Mouse (Mus musculus): Measurements from ENCODE around the gene 1810049J17Rik. TPM values are rescaled to one million over a fixed set of nuclear protein-coding genes. Genes with fewer than 3 reads are reported as not detected.

Gene 1810049J17Rik
- polyA plus RNA-seq, 1 experiment from 2014 or later = not detected

DNA sequence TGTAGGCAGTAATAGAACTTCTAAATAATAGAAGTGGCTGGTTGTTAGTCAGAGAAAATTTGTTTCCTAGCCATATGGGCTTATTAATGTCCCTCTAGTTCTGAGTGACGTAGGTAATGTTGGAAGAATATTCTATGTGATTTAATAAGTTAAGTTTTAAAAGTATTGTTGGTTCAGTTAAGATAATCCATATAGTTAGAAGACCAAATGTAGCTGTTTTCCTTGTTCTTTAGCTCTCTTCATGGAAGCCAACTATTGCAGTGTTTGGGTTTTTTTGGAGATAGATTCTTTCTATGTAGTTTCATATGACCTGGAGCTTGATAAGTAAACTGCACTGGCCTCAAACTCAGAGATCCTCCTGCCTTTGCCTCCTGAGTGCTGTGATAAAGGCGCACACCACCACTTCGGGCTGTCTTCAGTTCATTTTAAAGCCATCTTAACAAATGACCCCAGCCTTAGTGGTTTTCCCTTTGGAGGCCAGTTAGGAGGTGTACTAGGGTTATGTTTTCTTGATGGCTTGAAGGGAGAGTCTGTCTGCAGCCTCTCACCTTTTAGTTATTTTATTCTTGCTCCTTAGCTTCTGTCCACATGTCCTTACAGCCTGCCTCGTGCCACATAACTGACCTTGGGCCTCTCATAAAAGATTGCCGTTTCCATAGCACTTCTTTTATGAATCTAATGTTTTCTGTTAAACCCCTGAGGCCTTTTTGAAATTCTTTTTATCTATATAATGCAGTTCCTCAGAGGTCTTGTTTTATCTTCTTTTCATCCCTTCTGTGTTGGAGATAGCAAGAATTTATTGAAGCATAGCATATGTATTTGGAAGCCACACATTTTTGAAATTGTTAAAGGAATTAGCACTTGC, 19.1 kb upstream of the 1810049J17Rik start:
- DNase-seq (ENCODE audit: low spot score) = no peak
- WGBS = 69% methylated on average over 5 of the region's 5 CpGs
- Histone ChIP-seq H3K36me3 (replicated peaks) (peaks cover 45% of the 10 kb centered on the region), H3K9me3 (no peaks in the 10 kb centered on the region), H3K27ac (replicated peaks) (no peak overlapping the region), H3K27me3 (replicated peaks; ENCODE audit: low read depth, poor library complexity, severe bottlenecking) (no peaks in the 10 kb centered on the region), H3K4me3 (no peak overlapping the region), H3K4me1 (peaks cover 9% of the 10 kb centered on the region)

DNA sequence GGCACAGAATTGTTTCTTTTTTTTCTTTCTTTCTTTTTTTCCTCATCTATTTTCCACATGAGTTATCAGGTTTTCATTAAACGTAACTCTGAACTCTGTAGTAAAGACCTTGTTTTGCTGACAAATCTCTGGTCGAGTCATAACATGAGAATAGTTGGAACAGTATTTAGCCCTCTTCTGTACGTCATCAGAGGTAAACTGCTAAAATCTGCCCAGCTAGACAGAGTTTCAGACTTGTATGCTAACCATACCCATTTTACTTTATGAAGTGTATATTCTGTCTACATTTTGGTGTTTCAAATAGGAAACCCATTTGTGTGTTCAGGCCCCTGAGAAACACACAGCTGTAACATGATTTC, 16.1 kb upstream of the 1810049J17Rik start:
- H3K4me3 ChIP-seq = no peak overlapping the region
- 94% methylated on average over 3 of the region's 3 CpGs for WGBS
- no peaks in the 10 kb centered on the region for H3K27me3 ChIP-seq (replicated peaks; ENCODE audit: low read depth, poor library complexity, severe bottlenecking)
- no peak for DNase-seq (ENCODE audit: low spot score)
- no peak overlapping the region for H3K27ac ChIP-seq (replicated peaks)
- H3K4me1 ChIP-seq = peaks cover 9% of the 10 kb centered on the region
- H3K9me3 ChIP-seq = no peaks in the 10 kb centered on the region
- H3K36me3 ChIP-seq (replicated peaks) = peaks cover 15% of the 10 kb centered on the region

DNA sequence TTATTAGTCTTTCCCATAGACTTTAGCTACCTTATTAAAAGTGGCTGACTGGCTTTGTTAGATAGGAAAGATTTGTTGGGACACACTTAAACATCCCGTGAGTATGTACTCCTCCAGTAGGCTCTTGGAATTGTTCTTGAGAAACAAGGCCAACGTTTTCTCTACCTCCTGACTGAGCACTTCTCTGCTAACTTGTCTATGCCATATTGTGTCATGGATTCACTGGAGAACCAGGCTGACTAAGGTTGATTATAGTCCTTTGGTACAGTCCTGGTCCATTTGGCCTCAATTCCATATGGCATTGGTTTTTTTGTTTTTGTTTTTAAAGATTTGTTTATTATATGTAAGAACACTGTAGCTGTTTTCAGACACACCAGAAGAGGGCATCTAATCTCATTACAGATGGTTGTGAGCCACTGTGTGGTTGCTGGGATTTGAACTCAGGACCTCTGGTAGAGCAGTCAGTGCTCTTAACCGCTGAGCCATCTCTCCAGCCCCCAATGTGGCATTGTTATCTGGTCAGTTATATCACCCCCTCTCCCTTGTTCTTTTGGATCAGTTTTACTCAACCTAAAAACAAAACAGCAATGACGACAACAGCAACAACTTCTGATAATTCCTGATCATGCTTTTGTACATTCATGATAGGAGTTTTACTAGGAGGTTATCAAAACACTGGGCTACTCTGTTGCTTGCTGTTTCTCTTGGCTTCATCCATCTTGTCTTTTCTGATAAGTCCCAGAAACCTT, 15.5 kb upstream of the 1810049J17Rik start:
- Histone ChIP-seq H3K27me3 (replicated peaks; ENCODE audit: low read depth, poor library complexity, severe bottlenecking) (no peaks in the 10 kb centered on the region), H3K36me3 (replicated peaks) (peaks cover 10% of the 10 kb centered on the region), H3K4me1 (peaks cover 9% of the 10 kb centered on the region), H3K4me3 (no peak overlapping the region), H3K27ac (replicated peaks) (no peak overlapping the region), H3K9me3 (no peaks in the 10 kb centered on the region)
- DNase-seq (ENCODE audit: low spot score) = no peak
- WGBS = 90% methylated on average over 4 of the region's 4 CpGs

DNA sequence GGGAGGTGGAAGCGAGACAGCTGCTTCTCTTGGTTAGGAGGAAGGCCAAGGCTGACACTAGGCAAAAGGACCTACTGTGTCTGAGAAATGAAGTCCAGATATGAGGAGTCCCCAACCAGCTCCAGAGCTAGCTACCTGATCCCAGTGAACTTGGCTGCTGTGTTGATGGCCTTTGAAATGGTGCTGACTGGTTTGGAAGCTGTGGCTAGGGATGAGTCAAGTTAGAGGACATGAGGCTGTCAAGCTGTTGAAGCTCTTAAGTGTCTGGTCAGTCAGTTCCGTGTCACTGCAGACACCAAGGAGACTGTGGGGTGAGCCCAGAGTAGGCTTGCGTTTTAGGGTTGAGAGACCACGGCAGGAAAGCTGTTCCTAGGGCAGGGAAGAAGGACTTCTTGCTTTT, 12.7 kb upstream of the 1810049J17Rik start:
- no peaks in the 10 kb centered on the region for H3K36me3 ChIP-seq (replicated peaks)
- no peak for DNase-seq (ENCODE audit: low spot score)
- H3K9me3 ChIP-seq = no peaks in the 10 kb centered on the region
- H3K4me1 ChIP-seq = no peaks in the 10 kb centered on the region
- no peaks in the 10 kb centered on the region for H3K27me3 ChIP-seq (replicated peaks; ENCODE audit: low read depth, poor library complexity, severe bottlenecking)
- H3K27ac ChIP-seq (replicated peaks) = no peak overlapping the region
- WGBS = 86% methylated on average over 4 of the region's 4 CpGs
- no peak overlapping the region for H3K4me3 ChIP-seq

DNA sequence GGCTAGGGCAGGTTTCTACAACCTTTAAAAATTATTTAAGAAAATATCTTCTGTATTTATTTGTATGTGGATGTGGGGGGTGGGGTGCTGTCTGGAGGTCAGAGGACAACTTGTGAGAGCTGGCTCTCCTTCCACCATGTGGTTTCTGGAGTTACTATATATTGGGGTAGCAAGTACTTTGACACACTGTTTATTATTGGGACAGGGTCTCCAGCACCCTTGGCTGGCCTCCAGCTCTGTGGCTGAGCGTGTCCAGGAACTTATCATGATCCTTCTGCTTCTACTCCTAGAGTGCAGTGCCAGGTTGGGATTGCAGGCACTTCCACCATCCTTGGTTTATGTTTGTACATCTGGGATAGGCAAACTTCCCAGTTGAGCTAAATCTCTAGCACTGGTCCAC, 9.6 kb upstream of the 1810049J17Rik start:
- Histone ChIP-seq H3K9me3 (no peaks in the 10 kb centered on the region), H3K36me3 (replicated peaks) (peaks cover 10% of the 10 kb centered on the region), H3K4me3 (no peak overlapping the region), H3K4me1 (no peaks in the 10 kb centered on the region), H3K27me3 (replicated peaks; ENCODE audit: low read depth, poor library complexity, severe bottlenecking) (no peaks in the 10 kb centered on the region), H3K27ac (replicated peaks) (no peak overlapping the region)
- 86% methylated on average over 1 of the region's 1 CpGs for WGBS
- DNase-seq (ENCODE audit: low spot score) = no peak

DNA sequence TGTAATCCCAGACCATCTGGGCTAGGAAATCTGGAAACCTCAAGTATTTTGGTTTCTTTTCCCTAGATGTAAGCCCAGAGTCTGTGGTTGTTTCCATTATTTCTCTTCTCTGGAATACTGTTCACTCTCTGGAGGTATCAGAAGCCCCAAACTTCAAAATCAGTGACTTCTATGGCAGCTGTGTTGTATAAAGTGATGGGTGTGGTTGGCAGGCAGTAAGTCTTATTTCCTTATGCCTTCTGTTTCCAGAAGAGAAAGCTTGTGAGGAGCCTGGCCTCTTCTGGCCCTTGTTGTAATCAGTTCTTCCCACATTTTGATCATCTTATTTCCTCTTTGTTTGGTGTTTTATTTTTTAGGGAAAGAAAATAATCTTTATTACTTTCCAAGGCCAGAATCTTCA, 9.2 kb upstream of the 1810049J17Rik start:
- peaks cover 14% of the 10 kb centered on the region for H3K36me3 ChIP-seq (replicated peaks)
- H3K27me3 ChIP-seq (replicated peaks; ENCODE audit: low read depth, poor library complexity, severe bottlenecking) = no peaks in the 10 kb centered on the region
- no peaks in the 10 kb centered on the region for H3K9me3 ChIP-seq
- H3K4me3 ChIP-seq = no peak overlapping the region
- DNase-seq (ENCODE audit: low spot score) = no peak
- no peak overlapping the region for H3K27ac ChIP-seq (replicated peaks)
- 0 out of 2 replicates have a peak, but pooled peaks cover 3% of the 10 kb centered on the region for H3K4me1 ChIP-seq

DNA sequence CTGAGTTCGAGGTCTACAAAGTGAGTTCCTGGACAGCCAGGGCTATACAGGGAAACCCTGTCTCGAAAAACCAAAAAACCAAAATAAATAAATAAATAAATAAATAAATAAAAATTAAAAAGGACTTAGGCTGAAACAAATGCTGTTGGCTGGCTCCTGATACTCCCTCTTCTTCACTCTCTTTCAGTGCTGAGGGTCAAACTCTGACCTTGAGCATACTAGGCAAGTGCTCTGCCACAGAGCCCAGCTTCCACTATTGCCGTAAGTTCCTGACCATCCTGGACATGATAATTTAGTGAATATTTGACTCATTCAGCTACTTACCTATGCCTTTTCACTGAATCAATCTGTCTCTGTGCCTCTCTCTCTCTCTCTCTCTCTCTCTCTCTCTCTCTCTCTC, 8.7 kb upstream of the 1810049J17Rik start:
- Histone ChIP-seq H3K27ac (replicated peaks) (no peak overlapping the region), H3K36me3 (replicated peaks) (peaks cover 19% of the 10 kb centered on the region), H3K4me1 (0 out of 2 replicates have a peak, but pooled peaks cover 3% of the 10 kb centered on the region), H3K9me3 (no peaks in the 10 kb centered on the region), H3K4me3 (no peak overlapping the region), H3K27me3 (replicated peaks; ENCODE audit: low read depth, poor library complexity, severe bottlenecking) (no peaks in the 10 kb centered on the region)
- WGBS = 92% methylated on average over 3 of the region's 3 CpGs
- no peak for DNase-seq (ENCODE audit: low spot score)

DNA sequence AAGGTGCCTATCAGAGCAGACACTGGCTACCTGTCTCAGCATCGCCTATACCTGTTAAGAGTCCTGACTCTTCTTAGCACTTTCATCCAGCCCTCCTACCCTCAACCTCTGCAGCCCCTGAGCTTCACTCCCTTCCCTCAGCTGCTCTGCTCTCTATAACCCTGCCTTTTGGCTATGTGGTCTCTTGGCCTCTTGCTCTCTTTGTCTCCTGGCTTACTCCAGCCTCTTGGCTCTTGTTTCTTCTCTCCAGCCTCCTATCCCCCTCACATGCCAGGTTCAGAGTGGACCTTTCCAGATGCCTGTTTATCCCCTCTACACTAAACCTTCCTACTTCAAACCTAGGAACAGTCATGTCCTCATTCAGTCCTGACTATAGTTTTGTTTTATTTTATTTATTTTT, 2.6 kb upstream of the 1810049J17Rik start:
- H3K4me3 ChIP-seq = 0 out of 2 replicates have a peak overlapping the region, but pooled peaks have one; percentile 17
- H3K27me3 ChIP-seq (replicated peaks; ENCODE audit: low read depth, poor library complexity, severe bottlenecking) = peaks cover 8% of the 10 kb centered on the region
- peaks cover 20% of the 10 kb centered on the region for H3K4me1 ChIP-seq
- 87% methylated on average over 1 of the region's 1 CpGs for WGBS
- DNase-seq (ENCODE audit: low spot score) = no peak
- no peak overlapping the region for H3K27ac ChIP-seq (replicated peaks)
- no peaks in the 10 kb centered on the region for H3K9me3 ChIP-seq
- H3K36me3 ChIP-seq (replicated peaks) = peaks cover 28% of the 10 kb centered on the region

DNA sequence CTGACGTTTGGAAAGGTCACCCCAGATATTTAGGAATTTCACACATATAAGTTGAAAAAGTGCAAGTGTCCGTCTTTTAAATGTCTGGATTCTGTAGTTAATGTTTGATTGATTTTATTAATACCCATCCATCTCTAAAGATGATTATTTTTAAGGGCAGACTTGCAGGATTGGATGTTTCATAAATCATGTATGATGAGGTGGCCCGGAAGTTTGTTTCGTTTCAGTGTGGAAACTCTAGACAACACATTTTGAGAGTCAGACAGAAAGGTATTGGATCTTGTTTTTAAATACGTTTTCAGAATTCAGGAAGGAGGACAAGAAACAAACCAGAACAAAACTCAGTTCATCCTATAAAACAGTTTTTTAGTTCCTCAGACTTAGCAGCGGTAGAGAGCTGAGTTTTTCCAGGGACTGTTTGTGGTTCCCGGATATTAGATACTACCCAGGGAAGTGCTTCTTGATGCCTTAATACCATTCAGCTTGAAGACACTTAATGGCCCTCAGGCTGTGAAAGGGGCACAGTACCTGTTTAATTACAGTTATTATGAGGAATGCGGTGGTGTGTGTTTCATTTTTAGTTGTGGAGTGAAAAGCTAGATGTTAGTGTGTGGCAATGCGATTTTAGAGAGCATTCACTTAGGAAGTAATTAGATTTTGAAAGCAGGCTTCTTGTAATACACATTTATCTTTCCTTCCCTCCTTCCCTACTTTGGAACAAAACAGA, 1.1 kb upstream of the 1810049J17Rik start:
- no peak for DNase-seq (ENCODE audit: low spot score)
- no peaks in the 10 kb centered on the region for H3K9me3 ChIP-seq
- H3K4me3 ChIP-seq = peak overlapping the region; percentile 99
- no peak overlapping the region for H3K27ac ChIP-seq (replicated peaks)
- H3K4me1 ChIP-seq = peaks cover 20% of the 10 kb centered on the region
- H3K27me3 ChIP-seq (replicated peaks; ENCODE audit: low read depth, poor library complexity, severe bottlenecking) = peaks cover 19% of the 10 kb centered on the region
- WGBS = 23% methylated on average over 9 of the region's 9 CpGs
- peaks cover 25% of the 10 kb centered on the region for H3K36me3 ChIP-seq (replicated peaks)

DNA sequence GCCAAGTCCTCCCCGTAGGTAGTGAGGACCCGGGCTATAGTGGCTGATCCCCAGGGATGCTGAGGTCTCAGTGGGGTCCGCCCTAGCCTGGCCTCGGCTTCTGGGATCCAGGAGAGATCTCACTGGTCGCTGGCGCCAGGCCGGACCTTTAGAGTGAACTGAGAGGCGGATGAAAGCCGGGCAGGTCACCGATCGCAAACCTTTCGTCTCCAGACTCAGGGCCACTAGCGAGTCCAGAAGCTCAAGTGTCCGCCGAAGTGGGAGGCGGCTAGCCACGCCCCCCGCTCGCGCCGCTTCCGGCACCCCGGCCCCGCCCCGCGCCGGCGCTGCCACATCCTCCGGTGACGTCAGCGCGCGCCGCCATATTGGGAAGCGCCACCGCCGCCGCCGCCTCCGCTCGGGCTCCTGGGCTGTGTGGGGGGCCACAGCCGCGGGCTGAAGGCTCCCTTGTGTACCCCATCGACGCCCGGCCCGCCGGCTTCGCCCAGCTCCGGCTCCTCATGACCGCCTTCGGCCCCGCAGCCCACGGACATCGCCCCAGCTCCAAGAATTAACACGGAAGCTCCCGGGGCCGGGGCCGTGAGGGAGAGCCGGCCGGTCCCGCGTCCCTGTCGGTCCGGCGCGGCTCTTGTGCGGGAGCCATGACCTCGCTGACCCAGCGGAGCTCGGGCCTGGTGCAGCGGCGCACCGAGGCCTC, 460 bp downstream of the 1810049J17Rik start, which contains the start of gene Golph3:
TSS of gene Golph3 (plus strand) at position 360 of the 697 bp plus-strand sequence.
- H3K36me3 ChIP-seq (replicated peaks) = peaks cover 18% of the 10 kb centered on the region
- peak within 1 kb of the TSS; percentile 99 for H3K4me3 ChIP-seq
- peaks cover 19% of the 10 kb centered on the region for H3K27me3 ChIP-seq (replicated peaks; ENCODE audit: low read depth, poor library complexity, severe bottlenecking)
- under 1% methylated on average over 74 of the region's 74 CpGs for WGBS
- H3K9me3 ChIP-seq = no peaks in the 10 kb centered on the region
- peak; percentile 97 for DNase-seq (ENCODE audit: low spot score)
- peak within 1 kb of the TSS; percentile 97 for H3K27ac ChIP-seq (replicated peaks)
- H3K4me1 ChIP-seq = peaks cover 20% of the 10 kb centered on the region

DNA sequence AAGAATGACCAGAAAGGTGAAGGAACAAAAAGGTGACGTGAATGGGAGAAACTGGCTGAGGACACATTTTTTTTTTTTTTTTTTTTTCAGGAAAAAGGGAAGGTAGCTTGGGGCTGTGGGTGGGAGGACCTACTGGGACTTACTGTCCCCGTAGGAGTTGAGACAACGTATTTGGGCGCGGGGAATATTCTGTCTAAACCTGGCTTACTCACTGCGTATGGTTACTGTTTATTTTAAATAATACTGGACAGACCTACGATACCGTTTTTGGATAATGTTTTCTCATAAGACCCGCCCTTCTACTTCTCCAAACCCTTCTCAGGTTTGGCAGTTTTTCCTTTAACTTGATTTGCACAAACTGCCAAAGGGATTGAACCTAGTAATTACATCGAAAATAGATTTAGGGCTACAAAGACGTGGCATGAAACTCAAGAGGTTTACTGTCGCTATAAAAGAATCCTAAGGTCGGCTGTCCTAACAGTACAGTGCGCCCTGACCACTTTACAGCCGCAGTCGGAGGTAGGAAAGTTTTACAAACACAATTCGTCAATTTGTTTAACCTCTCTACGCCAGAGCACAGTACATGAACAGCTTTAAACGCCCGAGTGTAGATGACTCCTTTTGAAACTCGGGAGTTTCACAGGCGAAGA, 1.1 kb downstream of the 1810049J17Rik start:
- Histone ChIP-seq H3K4me1 (peaks cover 18% of the 10 kb centered on the region), H3K27ac (replicated peaks) (peak overlapping the region; percentile 97), H3K4me3 (peak overlapping the region; percentile 99), H3K9me3 (no peaks in the 10 kb centered on the region), H3K36me3 (replicated peaks) (peaks cover 11% of the 10 kb centered on the region), H3K27me3 (replicated peaks; ENCODE audit: low read depth, poor library complexity, severe bottlenecking) (peaks cover 19% of the 10 kb centered on the region)
- 7% methylated on average over 22 of the region's 22 CpGs for WGBS
- no peak for DNase-seq (ENCODE audit: low spot score)
